Mouse (Mus musculus) limb, embryonic 13.5 days (tissue): ENCODE measurements around the gene Hyal2. TPM values are rescaled to one million over a fixed set of nuclear protein-coding genes. Genes with fewer than 3 reads are reported as not detected.
A peak's percentile ranks its signal among the peaks of the same experiment; 100 is the strongest.
"Not testable (repeated sequence)": the region's sequence is repeated elsewhere in the genome, so short reads cannot be mapped to it uniquely, and the experiment has no call there.

Experiments used
- ATAC-seq: fragments of 200-750 bp; cut with Nextera tagmentation; 2 replicates; pipeline ENCODE4 v1.8.0; 2017; ENCODE audit warnings: low read depth, moderate number of reproducible peaks, moderate TSS enrichment; ENCODE audit not compliant: low FRiP score
- H3K27ac ChIP-seq: fragments of 300-500 bp; sonication (generic); 2 replicates; pipeline ENCODE4 v1.5.1; 2015; ENCODE audit warnings: inconsistent platforms, mild to moderate bottlenecking, moderate library complexity
- H3K27me3 ChIP-seq: fragments of 300-500 bp; sonication (generic); 2 replicates; pipeline ENCODE4 v1.6.1; 2015; ENCODE audit warnings: mild to moderate bottlenecking, inconsistent platforms
- H3K36me3 ChIP-seq: fragments of 300-500 bp; sonication (generic); 2 replicates; pipeline ENCODE4 v1.6.1; 2015; ENCODE audit warnings: inconsistent platforms, mild to moderate bottlenecking, moderate library complexity
- H3K4me1 ChIP-seq: fragments of 300-500 bp; sonication (generic); 2 replicates; pipeline ENCODE4 v1.6.1; 2015; ENCODE audit warnings: inconsistent platforms
- H3K4me2 ChIP-seq: fragments of 300-500 bp; sonication (generic); replicated peaks from 2 replicates; pipeline ENCODE4 v1.6.1; 2015; ENCODE audit warnings: inconsistent platforms, mild to moderate bottlenecking, moderate library complexity
- H3K4me3 ChIP-seq: fragments of 300-500 bp; sonication (generic); 2 replicates; pipeline ENCODE4 v1.5.1; 2015; ENCODE audit warnings: moderate library complexity, mild to moderate bottlenecking, inconsistent platforms
- H3K9ac ChIP-seq: fragments of 300-500 bp; sonication (generic); 2 replicates; pipeline ENCODE4 v1.6.1; 2015; ENCODE audit warnings: mild to moderate bottlenecking, inconsistent platforms
- H3K9me3 ChIP-seq: fragments of 300-500 bp; sonication (generic); 2 replicates; pipeline ENCODE4 v1.6.1; 2016; ENCODE audit warnings: inconsistent platforms
- WGBS: fragments of 180-500 bp; shearing (Covaris S2); methylation state at CpG from one replicate; pipeline ENCODE4 v1.1.7; 2015; 5-methylcytosine and 5-hydroxymethylcytosine counted together
- polyA plus RNA-seq: library from polyadenylated mRNA; unstranded; fragments of >200 nt; fragmentation: Nextera tagmentation; extraction: Ambion mirVana; gene quantifications from 2 replicates; pipeline ENCODE4 v1.2.1, GENCODE M21; 2015

Hyal2 gene
- polyA plus RNA-seq, 1 experiment from 2014 or later: 127 TPM

GRCm38 (mm10) chr9:107556346-107556745, 11.4 kb upstream of the Hyal2 start:
- no peak for ATAC-seq
- H3K4me2 ChIP-seq: peak overlapping the region; percentile 86
- no peak overlapping the region for H3K27ac ChIP-seq
- peaks cover 49% of the 10 kb centered on the region for H3K36me3 ChIP-seq
- 74% methylated on average over 3 of the region's 3 CpGs for WGBS
- H3K27me3 ChIP-seq: no peaks in the 10 kb centered on the region
- H3K9ac ChIP-seq: peak overlapping the region; percentile 86; the same call in 1 of the 2 replicates
- peak overlapping the region; percentile 79 for H3K4me3 ChIP-seq
- H3K9me3 ChIP-seq: no peaks in the 10 kb centered on the region
- peaks cover 40% of the 10 kb centered on the region for H3K4me1 ChIP-seq

- WGBS: under 1% methylated on average over 42 of the region's 46 CpGs
Observed at GRCm38 (mm10) chr9:107563029-107563581, 4.6 kb upstream of the Hyal2 start, which contains the start of gene Tusc2. Gene Tusc2 (plus strand): TSS chr9:107563255.

GRCm38 (mm10) chr9:107565556-107565955, 2.2 kb upstream of the Hyal2 start:
- H3K27me3 ChIP-seq, ATAC-seq, H3K9ac ChIP-seq, H3K27ac ChIP-seq, H3K9me3 ChIP-seq, H3K4me3 ChIP-seq: not testable (repeated sequence)
- Histone ChIP-seq H3K4me1 (peaks cover 48% of the 10 kb centered on the region), H3K4me2 (peak overlapping the region; percentile 16; the same call in 1 of the 2 replicates), H3K36me3 (peaks cover 40% of the 10 kb centered on the region)
- 46% methylated on average over 5 of the region's 5 CpGs for WGBS

More at GRCm38 (mm10) chr9:107563029-107563581, 4.6 kb upstream of the Hyal2 start, which contains the start of gene Tusc2:
- H3K27ac ChIP-seq: peak within 1 kb of the TSS; percentile 55
- peaks cover 35% of the 10 kb centered on the region for H3K4me1 ChIP-seq
- ATAC-seq: peak; percentile 96
- peak within 1 kb of the TSS; percentile 84 for H3K9ac ChIP-seq
- H3K27me3 ChIP-seq: no peaks in the 10 kb centered on the region
- H3K4me3 ChIP-seq: peak within 1 kb of the TSS; percentile 93
- H3K36me3 ChIP-seq: peaks cover 61% of the 10 kb centered on the region
- H3K4me2 ChIP-seq: peak within 1 kb of the TSS; percentile 87
- H3K9me3 ChIP-seq: no peaks in the 10 kb centered on the region

- no peak overlapping the region for H3K4me2 ChIP-seq
- peaks cover 54% of the 10 kb centered on the region for H3K4me1 ChIP-seq
- 0 out of 2 replicates have a peak overlapping the region, but pooled peaks have one; percentile 6 for H3K27ac ChIP-seq
- 56% methylated on average over 15 of the region's 15 CpGs for WGBS
- peaks cover 40% of the 10 kb centered on the region for H3K36me3 ChIP-seq
- no peak for ATAC-seq
- no peaks in the 10 kb centered on the region for H3K27me3 ChIP-seq
- no peak overlapping the region for H3K9ac ChIP-seq
- H3K9me3 ChIP-seq: no peaks in the 10 kb centered on the region
- peak overlapping the region; percentile 15 for H3K4me3 ChIP-seq
Observed at GRCm38 (mm10) chr9:107566041-107566709, 1.6 kb upstream of the Hyal2 start.

- no peak overlapping the region for H3K9ac ChIP-seq
- no peaks in the 10 kb centered on the region for H3K9me3 ChIP-seq
- 75% methylated on average over 3 of the region's 3 CpGs for WGBS
- H3K27me3 ChIP-seq: no peaks in the 10 kb centered on the region
- no peak overlapping the region for H3K4me3 ChIP-seq
- peak overlapping the region; percentile 15; the same call in 1 of the 2 replicates for H3K27ac ChIP-seq
- no peak for ATAC-seq
- peak overlapping the region; percentile 89; the same call in 1 of the 2 replicates for H3K4me2 ChIP-seq
- H3K36me3 ChIP-seq: peaks cover 40% of the 10 kb centered on the region
- peaks cover 61% of the 10 kb centered on the region for H3K4me1 ChIP-seq
Observed at GRCm38 (mm10) chr9:107566855-107567254, 890 bp upstream of the Hyal2 start.

- ATAC-seq: peak; percentile 89
- no peaks in the 10 kb centered on the region for H3K9me3 ChIP-seq
- H3K36me3 ChIP-seq: peaks cover 52% of the 10 kb centered on the region
- H3K4me2 ChIP-seq: peak overlapping the region; percentile 89
- H3K9ac ChIP-seq: peak overlapping the region; percentile 83
- peak overlapping the region; percentile 89 for H3K27ac ChIP-seq
- H3K4me1 ChIP-seq: peaks cover 56% of the 10 kb centered on the region
- H3K27me3 ChIP-seq: no peaks in the 10 kb centered on the region
- WGBS: under 1% methylated on average over 41 of the region's 41 CpGs
- peak overlapping the region; percentile 73 for H3K4me3 ChIP-seq
Observed at GRCm38 (mm10) chr9:107568331-107569261, 851 bp downstream of the Hyal2 start.

GRCm38 (mm10) chr9:107569270-107569669, 1.5 kb downstream of the Hyal2 start:
- peak overlapping the region; percentile 83 for H3K9ac ChIP-seq
- H3K4me2 ChIP-seq: peak overlapping the region; percentile 89
- H3K9me3 ChIP-seq: no peaks in the 10 kb centered on the region
- H3K4me1 ChIP-seq: peaks cover 49% of the 10 kb centered on the region
- H3K27ac ChIP-seq: peak overlapping the region; percentile 89
- peaks cover 56% of the 10 kb centered on the region for H3K36me3 ChIP-seq
- no peaks in the 10 kb centered on the region for H3K27me3 ChIP-seq
- peak; percentile 51 for ATAC-seq
- H3K4me3 ChIP-seq: peak overlapping the region; percentile 73
- WGBS: under 1% methylated on average over 23 of the region's 23 CpGs

- peak overlapping the region; percentile 89 for H3K27ac ChIP-seq
- peaks cover 56% of the 10 kb centered on the region for H3K36me3 ChIP-seq
- peak overlapping the region; percentile 73 for H3K4me3 ChIP-seq
Observed at GRCm38 (mm10) chr9:107570016-107570415, 2.3 kb downstream of the Hyal2 start.

GRCm38 (mm10) chr9:107570845-107571244, 3.1 kb downstream of the Hyal2 start:
- no peak for ATAC-seq

More at GRCm38 (mm10) chr9:107570016-107570415, 2.3 kb downstream of the Hyal2 start:
- peak overlapping the region; percentile 83 for H3K9ac ChIP-seq
- peaks cover 48% of the 10 kb centered on the region for H3K4me1 ChIP-seq
- peak overlapping the region; percentile 89 for H3K4me2 ChIP-seq
- H3K9me3 ChIP-seq: no peaks in the 10 kb centered on the region
- no peak for ATAC-seq
- 36% methylated on average over 13 of the region's 13 CpGs for WGBS
- H3K27me3 ChIP-seq: no peaks in the 10 kb centered on the region

GRCm38 (mm10) chr9:107571534-107572326, 4.0 kb downstream of the Hyal2 start:
- ATAC-seq: no peak
- no peak overlapping the region for H3K27ac ChIP-seq
- H3K4me1 ChIP-seq: peaks cover 56% of the 10 kb centered on the region
- H3K4me2 ChIP-seq: peak overlapping the region; percentile 89
- no peaks in the 10 kb centered on the region for H3K9me3 ChIP-seq
- H3K9ac ChIP-seq: peak overlapping the region; percentile 83; the same call in 1 of the 2 replicates
- 95% methylated on average over 22 of the region's 22 CpGs for WGBS
- H3K36me3 ChIP-seq: peaks cover 47% of the 10 kb centered on the region
- H3K27me3 ChIP-seq: no peaks in the 10 kb centered on the region
- peak overlapping the region; percentile 73 for H3K4me3 ChIP-seq

More at GRCm38 (mm10) chr9:107570845-107571244, 3.1 kb downstream of the Hyal2 start:
- 93% methylated on average over 21 of the region's 21 CpGs for WGBS
- Histone ChIP-seq H3K36me3 (peaks cover 50% of the 10 kb centered on the region), H3K9me3 (no peaks in the 10 kb centered on the region), H3K4me2 (peak overlapping the region; percentile 89), H3K9ac (peak overlapping the region; percentile 83), H3K27ac (0 out of 2 replicates have a peak overlapping the region, but pooled peaks have one; percentile 89), H3K4me3 (peak overlapping the region; percentile 73), H3K27me3 (no peaks in the 10 kb centered on the region), H3K4me1 (peaks cover 50% of the 10 kb centered on the region)

GRCm38 (mm10) chr9:107572327-107572662, 4.5 kb downstream of the Hyal2 start:
- no peaks in the 10 kb centered on the region for H3K27me3 ChIP-seq
- WGBS: 94% methylated on average over 2 of the region's 2 CpGs
- no peak overlapping the region for H3K9ac ChIP-seq
- H3K4me3 ChIP-seq: no peak overlapping the region
- H3K9me3 ChIP-seq: no peaks in the 10 kb centered on the region
- H3K36me3 ChIP-seq: peaks cover 47% of the 10 kb centered on the region
- H3K27ac ChIP-seq: no peak overlapping the region
- no peak for ATAC-seq
- H3K4me2 ChIP-seq: no peak overlapping the region
- peaks cover 56% of the 10 kb centered on the region for H3K4me1 ChIP-seq
